Mouse (Mus musculus) C2C12 (cell line): ENCODE results near the gene Dip2c.

Experiments used
- CTCF ChIP-seq: IDR thresholded peaks from one replicate; pipeline ENCODE4 v1.5.1; 2011; ENCODE audit not compliant: control insufficient read depth, insufficient read depth, insufficient read length
- FOSL1 ChIP-seq: IDR thresholded peaks from one replicate; pipeline ENCODE4 v1.8.0; 2011; ENCODE audit warnings: mild to moderate bottlenecking, low read length; ENCODE audit not compliant: poor library complexity, insufficient read depth, severe bottlenecking
- MAX ChIP-seq: IDR thresholded peaks from one replicate; pipeline ENCODE4 v1.6.1; 2011; ENCODE audit warnings: mild to moderate bottlenecking, control low read depth
- USF1 ChIP-seq: IDR thresholded peaks from one replicate; pipeline ENCODE4 v1.6.1; 2011; ENCODE audit warnings: low read depth, mild to moderate bottlenecking, control low read depth, moderate library complexity

GRCm38 (mm10) chr13:9667954-9668496 is 391.7 kb downstream of the Dip2c start:
- TF ChIP-seq CTCF, result no peak
- TF ChIP-seq MAX, result no peak
- TF ChIP-seq FOSL1, result no peak
- no peak for TF ChIP-seq USF1
